Mouse (Mus musculus) midbrain, postnatal 0 days (tissue): ENCODE results near the gene Arhgdia. TPM values are rescaled to one million over a fixed set of nuclear protein-coding genes. Genes with fewer than 3 reads are reported as not detected.

Source experiments
- ATAC-seq: fragments of 200-750 bp; cut with Nextera tagmentation; 2 replicates; pipeline ENCODE4 v1.8.0; 2017; ENCODE audit warnings: moderate number of reproducible peaks, mild to moderate bottlenecking, moderate TSS enrichment, moderate library complexity; ENCODE audit not compliant: low FRiP score
- DNase-seq: peaks from one replicate; pipeline ENCODE4 v3.0.0-alpha.2; 2015; ENCODE audit warnings: low spot score
- H3K27ac ChIP-seq: fragments of 300-500 bp; sonication (generic); 2 replicates; pipeline ENCODE4 v1.5.1; 2014; ENCODE audit warnings: low read depth, mild to moderate bottlenecking, low read length, mixed read lengths
- H3K27me3 ChIP-seq: fragments of 300-500 bp; sonication (generic); 2 replicates; pipeline ENCODE4 v1.6.1; 2014; ENCODE audit warnings: low read length, control low read depth, mixed read lengths; ENCODE audit not compliant: insufficient read depth
- H3K36me3 ChIP-seq: fragments of 300-500 bp; sonication (generic); 2 replicates; pipeline ENCODE4 v1.6.1; 2014; ENCODE audit warnings: low read length, control low read depth, mixed read lengths; ENCODE audit not compliant: insufficient read depth
- H3K4me1 ChIP-seq: fragments of 300-500 bp; sonication (generic); 2 replicates; pipeline ENCODE4 v1.6.1; 2014; ENCODE audit warnings: mild to moderate bottlenecking, control low read depth, antibody characterized with exemption, low read length, mixed read lengths; ENCODE audit not compliant: insufficient read depth
- H3K4me2 ChIP-seq: fragments of 300-500 bp; sonication (generic); 2 replicates; pipeline ENCODE4 v1.6.1; 2014; ENCODE audit warnings: low read depth, mild to moderate bottlenecking, low read length, mixed read lengths; ENCODE audit not compliant: poor library complexity, severe bottlenecking
- H3K4me3 ChIP-seq: fragments of 300-500 bp; sonication (generic); 2 replicates; pipeline ENCODE4 v1.5.1; 2014; ENCODE audit warnings: low read depth, mild to moderate bottlenecking, low read length, moderate library complexity
- H3K9ac ChIP-seq: fragments of 300-500 bp; sonication (generic); replicated peaks from 2 replicates; pipeline ENCODE4 v1.6.1; 2014; ENCODE audit warnings: mild to moderate bottlenecking, low read length, moderate library complexity, mixed read lengths; ENCODE audit not compliant: poor library complexity, severe bottlenecking
- H3K9me3 ChIP-seq: fragments of 300-500 bp; sonication (generic); 2 replicates; pipeline ENCODE4 v1.6.1; 2016; ENCODE audit warnings: low read length, control low read depth
- CTCF ChIP-seq: IDR thresholded peaks from 2 replicates; pipeline ENCODE4 v1.5.1; 2016; ENCODE audit warnings: antibody characterized with exemption, mild to moderate bottlenecking
- WGBS: fragments of 180-500 bp; shearing (Covaris S2); extraction: QIAGEN DNeasy Blood & Tissue Kit; methylation state at CpG from one replicate; pipeline ENCODE4 v1.1.7; 2014; 5-methylcytosine and 5-hydroxymethylcytosine counted together
- polyA plus RNA-seq: library from polyadenylated mRNA; unstranded; fragments of >200 nt; fragmentation: Nextera tagmentation; extraction: Ambion mirVana; gene quantifications from 2 replicates; pipeline ENCODE4 v1.2.1, GENCODE M21; 2015
- total RNA-seq: library from RNA; depleted of rRNA; stranded (reverse); fragments of >200 nt; gene quantifications from 2 replicates; pipeline ENCODE4 v1.2.3, GENCODE M21; 2014; rRNA removed

Gene Arhgdia
- total RNA-seq (233 and 286 TPM in 2 replicates), polyA plus RNA-seq (390 and 417 TPM in 2 replicates)

DNA sequence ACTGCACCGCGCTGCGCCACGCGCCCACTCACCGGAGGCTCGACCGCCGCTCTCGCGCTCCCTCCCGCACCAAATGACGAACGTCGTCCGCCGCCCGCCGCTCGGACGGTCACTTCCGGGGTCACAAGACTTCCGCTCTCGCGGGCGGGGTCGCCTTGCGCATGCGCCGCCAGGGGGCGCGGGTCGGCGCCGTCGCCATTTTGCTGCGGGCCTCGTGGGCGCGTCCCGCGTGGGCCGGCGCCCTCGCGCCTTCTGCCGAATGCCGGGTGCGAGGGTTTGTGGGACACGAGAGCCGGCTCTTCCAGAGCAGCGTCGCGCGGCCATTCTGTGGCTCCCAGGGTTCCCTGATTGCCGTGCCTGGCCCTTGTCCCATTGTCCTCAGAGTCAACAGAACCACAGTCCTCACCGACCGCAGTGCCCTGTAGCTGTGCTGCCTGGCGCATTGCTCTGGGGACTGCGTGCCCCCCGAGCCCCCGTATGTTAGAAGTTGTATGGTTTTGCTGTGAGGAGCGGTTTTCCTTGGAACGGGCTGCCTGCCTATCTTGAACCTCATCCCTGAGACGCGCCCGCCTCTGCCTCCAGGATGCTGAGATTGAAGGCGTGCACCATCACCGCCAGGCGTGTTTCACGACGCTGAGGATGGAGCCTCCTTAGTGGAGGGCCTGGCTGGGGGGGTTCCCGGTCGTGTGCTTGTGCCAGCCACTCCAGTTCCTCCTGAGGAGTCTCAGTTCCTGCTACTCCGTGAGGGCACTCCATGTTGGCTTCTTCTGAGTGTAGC is at the start of gene Arhgdia:
Gene Arhgdia (minus strand): TSS at position 135 of the 778 bp plus-strand sequence.
- Histone ChIP-seq H3K4me1 (peaks cover 5% of the 10 kb centered on the region), H3K27ac (peak within 1 kb of the TSS; percentile 96), H3K9me3 (no peaks in the 10 kb centered on the region), H3K27me3 (no peaks in the 10 kb centered on the region), H3K36me3 (peaks cover 38% of the 10 kb centered on the region), H3K4me2 (peak within 1 kb of the TSS; percentile 95), H3K4me3 (peak within 1 kb of the TSS; percentile 96), H3K9ac (peak within 1 kb of the TSS; percentile 95)
- ATAC-seq, result peak; percentile 75
- TF ChIP-seq CTCF, result peak; percentile 60
- DNase-seq, result peak; percentile 90
- 5% methylated on average over 53 of the region's 75 CpGs for WGBS

- H3K36me3 ChIP-seq, result peaks cover 25% of the 10 kb centered on the region
- H3K4me3 ChIP-seq, result no peak overlapping the region
- H3K9ac ChIP-seq, result peak overlapping the region; percentile 39; the same call in 1 of the 2 replicates
- TF ChIP-seq CTCF, result no peak
- DNase-seq (no peak), ATAC-seq (no peak)
- WGBS, result 37% methylated on average over 5 of the region's 5 CpGs
- H3K27me3 ChIP-seq, result no peaks in the 10 kb centered on the region
- H3K27ac ChIP-seq, result no peak overlapping the region; the same call in 1 of the 2 replicates
- no peaks in the 10 kb centered on the region for H3K9me3 ChIP-seq
- no peak overlapping the region for H3K4me2 ChIP-seq
- peaks cover 5% of the 10 kb centered on the region for H3K4me1 ChIP-seq
Observed at GRCm38 (mm10) chr11:120630401-120630871, 49.0 kb upstream of the Arhgdia start.

DNA sequence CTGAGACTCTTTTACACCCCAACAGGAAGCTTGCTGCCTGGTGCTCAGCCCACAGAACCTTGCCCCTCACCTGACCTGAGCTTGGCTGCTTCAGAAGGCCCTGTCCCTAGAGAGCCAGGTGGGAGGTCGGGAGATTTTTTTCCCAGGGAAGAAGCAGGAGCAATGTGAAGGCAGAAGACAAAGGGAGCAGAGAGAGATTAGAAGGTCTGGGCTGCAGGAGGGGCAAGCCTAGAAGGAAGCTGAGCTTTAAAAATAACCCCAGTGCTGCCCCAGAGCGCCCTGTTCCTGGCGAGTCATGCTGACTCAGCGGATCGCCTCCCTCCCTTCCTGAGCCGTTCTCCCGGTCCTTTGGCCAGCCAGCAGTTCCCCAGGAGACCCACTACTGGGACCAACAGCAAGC is 48.5 kb upstream of the Arhgdia start:
- no peak overlapping the region for H3K9ac ChIP-seq
- H3K27ac ChIP-seq, result no peak overlapping the region
- DNase-seq, result no peak

GRCm38 (mm10) chr11:120629341-120629730 is 47.9 kb upstream of the Arhgdia start:
- Histone ChIP-seq H3K27me3 (no peaks in the 10 kb centered on the region), H3K27ac (no peak overlapping the region), H3K4me2 (no peak overlapping the region), H3K9ac (no peak overlapping the region), H3K9me3 (no peaks in the 10 kb centered on the region), H3K4me1 (peaks cover 8% of the 10 kb centered on the region), H3K4me3 (no peak overlapping the region), H3K36me3 (peaks cover 25% of the 10 kb centered on the region)
- ATAC-seq, result no peak
- no peak for DNase-seq
- no peak for TF ChIP-seq CTCF
- WGBS, result 76% methylated on average over 23 of the region's 23 CpGs

More for the DNA sequence above, 48.5 kb upstream of the Arhgdia start:
- no peak for ATAC-seq
- 32% methylated on average over 7 of the region's 7 CpGs for WGBS
- peaks cover 25% of the 10 kb centered on the region for H3K36me3 ChIP-seq
- H3K4me1 ChIP-seq, result peaks cover 8% of the 10 kb centered on the region
- H3K4me3 ChIP-seq, result no peak overlapping the region
- H3K27me3 ChIP-seq, result no peaks in the 10 kb centered on the region
- H3K4me2 ChIP-seq, result no peak overlapping the region
- TF ChIP-seq CTCF, result no peak
- H3K9me3 ChIP-seq, result no peaks in the 10 kb centered on the region

GRCm38 (mm10) chr11:120628601-120629340 is 47.3 kb upstream of the Arhgdia start:
- peaks cover 25% of the 10 kb centered on the region for H3K36me3 ChIP-seq
- no peaks in the 10 kb centered on the region for H3K27me3 ChIP-seq
- no peak overlapping the region for H3K27ac ChIP-seq
- no peaks in the 10 kb centered on the region for H3K9me3 ChIP-seq
- H3K9ac ChIP-seq, result no peak overlapping the region
- DNase-seq, result no peak
- TF ChIP-seq CTCF, result no peak
- H3K4me2 ChIP-seq, result no peak overlapping the region
- H3K4me1 ChIP-seq, result peaks cover 8% of the 10 kb centered on the region
- ATAC-seq, result no peak
- WGBS, result 94% methylated on average over 23 of the region's 23 CpGs
- no peak overlapping the region for H3K4me3 ChIP-seq
